Mouse (Mus musculus): Measurements from ENCODE around the gene Defb25.
"Not testable (repeated sequence)": the region's sequence is repeated elsewhere in the genome, so short reads cannot be mapped to it uniquely, and the experiment has no call there.

Gene Defb25

GRCm38 (mm10) chr2:152622953-152623352 is at the start of gene Defb25:
Gene Defb25, minus strand, starts transcription at chr2:152623053.
- DNase-seq (ENCODE audit: low read depth, low spot score), result no peak

- no peak for DNase-seq (ENCODE audit: low read depth, low spot score)
Observed at GRCm38 (mm10) chr2:152672166-152672565, 49.3 kb upstream of the Defb25 start.

GRCm38 (mm10) chr2:152671642-152671999 is 48.8 kb upstream of the Defb25 start:
- DNase-seq (ENCODE audit: low read depth, low spot score), result peak; percentile 18

GRCm38 (mm10) chr2:152670983-152671641 is 48.3 kb upstream of the Defb25 start:
- no peak for DNase-seq (ENCODE audit: low read depth, low spot score)

- DNase-seq (ENCODE audit: low read depth, low spot score), result no peak
Observed at GRCm38 (mm10) chr2:152669639-152670484, 47.0 kb upstream of the Defb25 start.

GRCm38 (mm10) chr2:152669256-152669638 is 46.4 kb upstream of the Defb25 start, which contains the start of gene H13:
Gene H13, plus strand, starts transcription at chr2:152669461.
- peak; percentile 84 for DNase-seq (ENCODE audit: low read depth, low spot score)

GRCm38 (mm10) chr2:152666191-152666590 is 43.3 kb upstream of the Defb25 start:
- DNase-seq (ENCODE audit: low read depth, low spot score), result not testable (repeated sequence)

GRCm38 (mm10) chr2:152661163-152661562 is 38.3 kb upstream of the Defb25 start:
- DNase-seq (ENCODE audit: low read depth, low spot score), result no peak

GRCm38 (mm10) chr2:152657398-152657797 is 34.5 kb upstream of the Defb25 start:
- DNase-seq (ENCODE audit: low read depth, low spot score), result no peak

- peak; percentile 83 for DNase-seq (ENCODE audit: low read depth, low spot score)
Observed at GRCm38 (mm10) chr2:152653874-152654715, 31.2 kb upstream of the Defb25 start.

GRCm38 (mm10) chr2:152652901-152653620 is 30.2 kb upstream of the Defb25 start:
- no peak for DNase-seq (ENCODE audit: low read depth, low spot score)

GRCm38 (mm10) chr2:152639406-152640113 is 16.7 kb upstream of the Defb25 start:
- DNase-seq (ENCODE audit: low read depth, low spot score), result no peak

- DNase-seq (ENCODE audit: low read depth, low spot score), result no peak
Observed at GRCm38 (mm10) chr2:152638865-152639264, 16.0 kb upstream of the Defb25 start.

- no peak for DNase-seq (ENCODE audit: low read depth, low spot score)
Observed at GRCm38 (mm10) chr2:152637381-152637780, 14.5 kb upstream of the Defb25 start.

- no peak for DNase-seq (ENCODE audit: low read depth, low spot score)
Observed at GRCm38 (mm10) chr2:152637006-152637322, 14.1 kb upstream of the Defb25 start.

- no peak for DNase-seq (ENCODE audit: low read depth, low spot score)
Observed at GRCm38 (mm10) chr2:152636246-152637005, 13.6 kb upstream of the Defb25 start.

GRCm38 (mm10) chr2:152634311-152634710 is 11.5 kb upstream of the Defb25 start:
- no peak for DNase-seq (ENCODE audit: low read depth, low spot score)

GRCm38 (mm10) chr2:152633334-152633733 is 10.5 kb upstream of the Defb25 start:
- DNase-seq (ENCODE audit: low read depth, low spot score), result no peak

GRCm38 (mm10) chr2:152629904-152630303 is 7.1 kb upstream of the Defb25 start:
- DNase-seq (ENCODE audit: low read depth, low spot score), result no peak

GRCm38 (mm10) chr2:152629239-152629638 is 6.4 kb upstream of the Defb25 start:
- DNase-seq (ENCODE audit: low read depth, low spot score), result no peak

All from brain, embryonic 18.5 days (tissue).